Mouse (Mus musculus) lung, adult 18-20 months (tissue): ENCODE results near the gene Spint3.
A peak's percentile ranks its signal among the peaks of the same experiment; 100 is the strongest.
"Not testable (repeated sequence)": the region's sequence is repeated elsewhere in the genome, so short reads cannot be mapped to it uniquely, and the experiment has no call there.

ENCODE experiments used
- DNase-seq, 2 experiments: peaks; one replicate each; pipeline ENCODE4 v3.0.0; 2022; ENCODE audit warnings: mixed read lengths in 2 of 2

Gene Spint3

DNA sequence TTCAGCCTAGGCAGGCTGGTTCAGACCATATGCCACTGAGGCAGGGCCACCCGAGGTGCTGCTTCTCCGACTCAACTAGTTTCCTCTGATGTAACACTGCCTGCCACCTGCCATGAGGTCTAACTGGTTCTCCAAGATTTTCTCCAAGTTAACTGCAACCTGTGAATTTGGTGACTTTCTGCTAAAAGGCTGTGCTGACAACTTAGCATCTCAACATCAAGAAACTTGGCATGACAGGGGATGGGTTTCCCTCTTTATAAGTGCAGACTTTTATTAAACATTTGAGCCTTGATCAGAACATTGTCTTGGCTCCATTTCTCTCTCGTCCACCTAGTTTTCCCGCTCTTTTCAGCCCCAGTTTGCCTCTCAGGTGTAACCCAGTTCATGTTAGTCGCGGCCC lies at the start of gene Spint3:
Gene Spint3 (minus strand): TSS at position 101 of the 400 bp plus-strand sequence.
- not testable (repeated sequence) for DNase-seq

DNA sequence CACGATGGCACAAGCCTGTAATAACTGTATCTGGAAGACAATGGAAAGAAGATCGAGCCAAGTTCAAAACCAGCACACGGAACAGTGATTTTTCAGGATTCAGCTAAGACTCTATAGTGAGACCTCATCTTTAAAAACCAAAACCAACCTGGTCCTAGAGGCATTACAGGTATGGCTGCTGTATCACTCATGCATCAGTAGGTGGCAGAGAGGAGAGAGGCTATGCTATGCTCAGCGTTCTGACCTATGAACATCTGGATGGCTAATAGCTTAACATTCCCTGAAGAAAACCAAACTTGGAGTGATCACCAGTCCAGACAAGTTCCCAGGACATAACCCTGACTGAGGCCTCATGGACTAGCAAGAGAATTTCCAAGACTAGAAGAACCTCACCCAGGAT lies 48.5 kb upstream of the Spint3 start:
- DNase-seq = no peak

DNA sequence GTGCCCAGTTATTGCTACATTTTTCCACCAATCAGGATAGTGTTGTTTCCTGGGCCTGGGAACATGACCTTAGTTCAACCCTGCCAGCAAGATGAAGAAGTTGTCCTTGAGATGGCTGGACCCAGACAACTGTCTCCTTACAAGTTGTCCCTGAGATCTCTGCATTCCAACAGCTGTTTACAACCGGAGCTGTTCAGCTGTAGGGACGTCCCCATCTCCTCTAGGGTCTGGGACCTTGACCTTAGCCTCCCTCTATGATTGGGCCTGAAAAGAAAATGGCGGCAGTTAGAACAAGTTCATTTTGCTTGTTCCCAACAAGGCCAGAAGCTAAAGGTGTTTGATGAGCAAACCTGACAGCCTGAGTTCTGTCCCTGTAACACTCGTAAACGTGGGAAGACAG lies 45.8 kb upstream of the Spint3 start:
- DNase-seq = peak; percentile 3 to 12

DNA sequence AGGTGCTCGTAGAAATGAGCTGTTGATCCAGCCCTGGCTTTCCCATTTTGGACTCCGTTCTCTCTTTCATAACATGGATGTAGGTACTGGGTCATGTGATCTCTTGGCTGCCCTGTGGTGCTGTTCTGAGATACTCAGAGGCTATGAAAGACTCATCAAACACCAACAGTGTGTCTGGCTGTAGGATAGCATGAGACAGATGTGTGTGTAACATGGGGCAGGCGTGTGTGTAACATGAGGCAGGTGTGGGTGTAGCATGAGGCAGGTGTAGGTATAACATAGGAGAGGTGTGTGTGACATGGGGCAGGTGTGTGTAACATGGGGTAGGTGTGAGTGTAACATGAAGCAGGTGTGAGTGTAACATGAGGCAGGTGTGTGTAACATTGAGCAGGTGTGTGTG lies 42.1 kb upstream of the Spint3 start:
- DNase-seq = no peak

DNA sequence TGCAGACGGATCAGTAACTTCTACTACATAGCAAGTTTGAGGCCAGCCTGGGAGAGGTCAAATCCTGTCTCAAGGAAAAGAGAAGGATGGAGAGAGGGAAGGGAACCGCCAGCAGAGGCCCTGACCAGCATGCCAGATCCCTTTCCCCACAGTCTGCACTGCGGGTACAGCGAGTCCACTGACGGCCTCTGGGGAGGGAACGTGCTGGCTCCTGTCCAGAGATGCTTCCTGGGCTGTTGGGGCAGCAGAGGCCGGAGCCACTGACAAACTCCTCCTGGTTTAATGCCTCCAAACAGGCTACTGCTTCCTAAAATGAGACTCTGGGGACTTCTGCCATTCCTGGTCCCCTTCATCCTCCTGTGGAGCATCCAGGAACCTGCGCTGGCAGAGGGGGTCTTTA lies 40.2 kb upstream of the Spint3 start, which contains the start of the genes Wfdc6b and Wfdc8:
Gene Wfdc6b (plus strand): TSS at position 52 of the 400 bp plus-strand sequence.
Gene Wfdc8 (minus strand): TSS at position 156 of the 400 bp plus-strand sequence.
- DNase-seq = peak; percentile 44 to 60

DNA sequence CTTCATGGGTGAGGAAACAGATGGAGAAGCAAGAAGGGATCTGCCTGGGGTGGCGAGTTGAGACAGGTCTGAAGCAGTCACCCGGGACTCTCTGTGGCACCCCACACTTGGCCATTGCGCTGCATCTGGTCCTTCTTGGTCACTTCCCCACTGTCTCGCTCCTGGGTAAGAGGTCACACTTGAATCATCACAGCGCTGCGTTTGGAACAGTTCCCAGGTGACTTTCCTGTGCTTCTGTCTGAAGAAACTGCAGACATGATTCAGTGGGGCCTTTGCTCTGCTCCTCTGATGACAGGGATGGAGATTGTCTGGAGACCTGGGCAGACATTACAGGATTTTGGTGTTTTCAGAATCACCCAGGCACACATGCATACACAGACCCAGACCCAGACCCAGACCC lies 35.5 kb upstream of the Spint3 start:
- no peak for DNase-seq

DNA sequence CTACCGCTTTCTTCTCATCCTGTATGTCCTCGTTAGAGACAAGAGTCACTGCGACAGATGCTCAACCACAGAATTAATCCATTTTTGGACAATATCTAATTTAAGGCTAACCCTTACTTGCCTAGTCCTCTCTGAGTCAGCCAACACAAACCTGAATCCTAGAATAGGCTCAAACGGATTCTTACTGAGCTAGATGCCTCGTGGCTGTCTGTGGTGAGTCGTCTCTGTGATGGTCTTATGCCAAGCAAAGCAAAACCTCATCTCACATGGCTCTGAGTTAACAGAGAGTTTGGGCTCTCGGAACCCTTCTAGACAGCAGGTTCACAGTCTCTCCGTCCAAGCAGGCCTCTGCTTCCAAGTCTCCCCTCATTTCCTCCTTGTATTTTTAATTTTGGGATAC lies 31.2 kb upstream of the Spint3 start:
- no peak for DNase-seq

DNA sequence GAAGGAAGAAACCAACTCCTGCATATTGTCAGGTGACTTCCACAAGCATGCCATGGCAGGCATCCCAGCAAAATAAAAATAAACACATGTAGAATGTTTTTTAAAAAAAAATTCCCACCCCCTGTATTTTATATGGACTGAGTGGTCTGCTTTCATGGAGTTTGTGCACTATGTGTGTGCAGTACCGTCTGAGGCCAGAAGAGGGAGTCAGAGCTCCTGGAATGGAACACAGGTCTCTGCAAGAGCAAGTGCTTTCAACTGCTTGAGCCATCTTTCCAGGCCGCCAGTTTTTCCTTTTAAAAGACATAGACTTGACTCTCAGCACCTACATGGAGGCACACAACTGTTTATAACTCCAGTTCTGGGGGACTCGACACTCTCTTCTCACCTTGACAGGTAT lies 30.2 kb upstream of the Spint3 start:
- no peak for DNase-seq

DNA sequence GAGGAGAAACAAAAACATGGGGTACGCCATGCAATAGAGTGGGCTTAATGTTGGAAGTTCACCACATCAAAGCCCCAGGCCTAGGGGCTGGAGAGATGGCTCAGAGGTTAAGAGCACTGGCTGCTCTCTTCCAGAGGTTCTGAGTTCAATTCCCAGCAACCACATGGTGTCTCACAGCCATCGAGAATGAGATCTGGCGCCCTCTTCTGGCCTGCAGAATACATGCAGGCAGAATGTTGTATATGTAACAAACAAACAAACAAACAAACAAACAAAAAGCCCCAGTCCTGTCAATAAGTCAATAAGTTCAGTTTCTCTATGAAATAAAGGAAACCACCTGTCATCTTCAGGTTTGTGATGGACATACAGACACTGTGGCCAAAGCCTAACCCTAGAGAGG lies 26.9 kb upstream of the Spint3 start:
- no peak for DNase-seq

DNA sequence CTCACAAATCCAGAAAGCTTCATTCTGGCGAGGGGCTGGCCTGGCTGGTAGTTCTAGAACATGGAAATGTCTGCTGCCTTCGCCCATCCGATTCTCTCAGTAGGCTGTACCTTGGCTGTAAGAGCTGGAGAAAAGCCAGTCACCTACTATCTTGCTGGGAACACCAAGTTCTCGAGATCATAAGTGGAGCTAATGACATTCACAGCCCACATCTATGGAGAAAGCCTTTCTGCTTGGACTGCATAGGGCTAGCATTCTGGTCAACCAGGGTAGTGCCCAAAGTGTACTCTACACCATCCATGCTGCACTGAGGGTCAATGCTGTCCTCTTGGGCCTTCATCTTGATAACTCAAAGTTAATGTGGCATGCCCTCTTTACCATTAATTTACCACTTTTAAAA lies 20.2 kb upstream of the Spint3 start, which contains the start of gene Eppin:
Gene Eppin (minus strand): TSS at position 101 of the 400 bp plus-strand sequence.
- DNase-seq = no peak

DNA sequence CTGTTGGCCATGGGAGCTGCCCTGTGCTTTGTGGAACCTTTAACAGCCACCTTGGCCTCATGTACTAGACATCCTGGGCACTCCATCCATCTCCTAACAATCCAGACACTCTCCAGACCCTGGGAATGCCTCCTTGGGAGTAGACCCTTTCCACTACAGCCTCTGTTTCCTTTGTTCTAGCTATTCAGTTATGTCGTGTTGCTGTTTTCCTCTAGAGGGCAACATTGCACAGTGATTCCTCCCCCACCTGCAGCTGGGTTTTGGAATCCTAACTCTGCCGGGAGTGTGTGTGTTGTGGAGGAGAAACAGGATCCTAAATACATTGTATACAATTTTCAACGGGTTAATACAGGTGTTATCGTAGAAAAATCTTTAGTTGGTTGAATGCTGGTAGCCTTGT lies 18.8 kb upstream of the Spint3 start:
- no peak for DNase-seq

DNA sequence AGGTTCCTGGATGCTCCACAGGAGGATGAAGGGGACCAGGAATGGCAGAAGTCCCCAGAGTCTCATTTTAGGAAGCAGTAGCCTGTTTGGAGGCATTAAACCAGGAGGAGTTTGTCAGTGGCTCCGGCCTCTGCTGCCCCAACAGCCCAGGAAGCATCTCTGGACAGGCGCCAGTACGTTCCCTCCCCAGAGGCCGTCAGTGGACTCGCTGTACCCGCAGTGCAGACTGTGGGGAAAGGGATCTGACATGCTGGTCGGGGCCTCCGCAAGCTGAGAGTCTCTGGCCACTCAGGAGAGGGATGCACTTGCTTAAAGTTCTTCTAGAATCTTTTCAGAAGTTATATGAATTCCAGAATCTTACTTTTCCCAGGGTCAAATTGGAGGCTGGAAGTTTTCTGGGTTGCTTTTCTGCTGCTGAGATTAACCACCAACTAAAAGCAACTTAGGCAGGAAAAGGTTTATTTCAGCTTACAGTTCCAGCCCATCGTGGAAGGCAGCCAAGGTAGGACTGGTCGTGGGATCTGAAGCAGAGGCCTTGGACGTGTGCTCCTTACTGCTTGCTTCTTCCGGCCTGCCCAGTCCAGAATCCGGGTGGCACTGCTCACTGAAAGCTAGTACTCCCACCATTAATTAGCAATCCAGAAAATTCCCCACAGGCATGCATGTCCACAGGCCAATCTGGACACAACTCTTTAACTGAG lies 11.9 kb upstream of the Spint3 start, which contains the start of gene Wfdc6a:
Gene Wfdc6a (minus strand): TSS at position 423 of the 701 bp plus-strand sequence.
- not testable (repeated sequence) for DNase-seq

DNA sequence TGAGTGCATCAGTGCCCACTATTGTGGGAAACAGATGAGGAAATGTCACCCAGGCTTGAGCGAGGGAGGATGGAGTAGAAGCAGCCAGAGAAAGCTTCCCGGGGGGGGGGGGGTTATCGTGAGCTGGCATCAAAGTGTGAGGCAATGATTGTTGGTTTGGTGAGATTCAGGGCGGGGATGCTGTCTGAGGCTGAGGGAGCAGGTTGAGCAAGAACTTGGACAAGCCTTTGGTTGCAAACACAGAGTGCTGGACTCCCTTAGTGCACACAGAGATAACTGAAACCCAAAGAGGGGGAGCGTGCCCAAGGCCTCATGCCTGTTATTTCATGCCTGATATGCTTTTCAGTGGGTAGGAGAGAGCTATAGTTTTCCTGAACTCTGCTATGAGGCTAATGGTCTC lies 5.8 kb downstream of the Spint3 start:
- DNase-seq = no peak

DNA sequence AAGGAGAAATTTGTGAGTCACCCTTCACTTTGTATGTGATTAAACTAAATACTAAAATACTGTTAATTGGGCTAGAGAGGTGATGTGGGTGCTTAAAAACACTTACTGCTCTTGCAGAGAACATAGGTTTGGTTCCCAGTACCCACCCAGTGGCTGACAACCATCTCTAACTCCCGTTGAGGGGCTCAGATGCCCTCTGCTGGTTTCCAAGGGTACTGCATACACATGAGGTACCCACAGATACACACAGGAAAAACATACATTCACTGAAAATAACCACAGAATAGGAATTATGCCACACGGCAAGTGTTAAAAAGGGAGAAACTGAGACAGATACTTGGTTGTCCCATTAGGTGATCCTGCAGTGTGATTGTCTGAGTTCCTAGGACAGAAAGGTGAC lies 6.3 kb downstream of the Spint3 start:
- DNase-seq = no peak

DNA sequence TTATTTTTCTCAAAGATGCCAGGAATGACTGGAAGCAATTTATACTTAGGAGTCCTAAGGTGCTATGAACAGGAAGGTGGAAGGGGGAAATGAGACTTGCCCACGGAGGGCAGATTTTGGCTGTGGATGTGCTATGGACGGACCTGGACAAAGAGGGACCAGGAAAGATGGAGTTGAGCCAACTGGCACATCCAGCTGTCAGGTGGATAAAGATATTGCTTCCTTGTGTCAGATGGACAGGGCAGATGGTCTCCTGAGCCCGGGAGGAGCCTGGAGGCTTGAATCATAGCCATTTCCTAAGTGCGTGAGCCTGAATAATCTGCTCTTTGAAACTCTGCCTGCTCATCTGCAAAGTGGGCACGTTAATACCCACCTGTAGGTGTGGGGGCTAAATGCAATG lies 8.9 kb downstream of the Spint3 start:
- no peak for DNase-seq

DNA sequence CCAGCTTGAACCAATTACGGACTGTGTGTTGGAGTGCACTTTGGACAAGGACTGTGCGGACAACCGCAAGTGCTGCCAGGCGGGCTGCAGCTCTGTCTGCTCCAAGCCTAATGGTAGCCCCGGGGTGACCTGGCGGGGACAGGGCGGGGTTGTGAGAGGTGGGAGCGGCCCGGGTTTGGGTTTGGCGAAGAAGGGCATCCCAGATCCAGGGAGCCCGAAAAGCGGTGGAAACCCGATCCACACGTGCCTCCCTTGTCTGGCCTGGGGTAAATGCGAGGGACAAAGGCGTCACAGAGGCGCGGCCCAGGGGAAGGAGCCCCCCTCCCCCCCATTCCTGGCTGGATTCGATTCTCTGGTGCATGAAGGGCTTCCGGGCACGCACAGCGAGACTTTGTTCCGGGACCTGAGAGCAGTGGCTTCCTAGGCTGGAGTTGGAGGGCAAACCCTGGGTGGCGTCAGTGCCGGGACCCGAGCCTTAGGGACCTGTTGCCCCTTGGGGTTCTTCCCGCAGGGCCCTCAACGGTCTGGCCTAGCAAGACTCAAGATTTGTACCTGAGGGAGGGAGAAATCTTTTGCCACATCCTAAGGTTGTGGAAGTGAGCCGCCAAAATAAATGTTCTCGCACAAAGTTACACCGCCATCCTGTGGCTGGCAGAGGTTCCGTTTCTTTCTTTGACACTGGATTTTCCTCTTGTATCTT lies 9.8 kb downstream of the Spint3 start:
- peak; percentile 49 to 63 for DNase-seq

DNA sequence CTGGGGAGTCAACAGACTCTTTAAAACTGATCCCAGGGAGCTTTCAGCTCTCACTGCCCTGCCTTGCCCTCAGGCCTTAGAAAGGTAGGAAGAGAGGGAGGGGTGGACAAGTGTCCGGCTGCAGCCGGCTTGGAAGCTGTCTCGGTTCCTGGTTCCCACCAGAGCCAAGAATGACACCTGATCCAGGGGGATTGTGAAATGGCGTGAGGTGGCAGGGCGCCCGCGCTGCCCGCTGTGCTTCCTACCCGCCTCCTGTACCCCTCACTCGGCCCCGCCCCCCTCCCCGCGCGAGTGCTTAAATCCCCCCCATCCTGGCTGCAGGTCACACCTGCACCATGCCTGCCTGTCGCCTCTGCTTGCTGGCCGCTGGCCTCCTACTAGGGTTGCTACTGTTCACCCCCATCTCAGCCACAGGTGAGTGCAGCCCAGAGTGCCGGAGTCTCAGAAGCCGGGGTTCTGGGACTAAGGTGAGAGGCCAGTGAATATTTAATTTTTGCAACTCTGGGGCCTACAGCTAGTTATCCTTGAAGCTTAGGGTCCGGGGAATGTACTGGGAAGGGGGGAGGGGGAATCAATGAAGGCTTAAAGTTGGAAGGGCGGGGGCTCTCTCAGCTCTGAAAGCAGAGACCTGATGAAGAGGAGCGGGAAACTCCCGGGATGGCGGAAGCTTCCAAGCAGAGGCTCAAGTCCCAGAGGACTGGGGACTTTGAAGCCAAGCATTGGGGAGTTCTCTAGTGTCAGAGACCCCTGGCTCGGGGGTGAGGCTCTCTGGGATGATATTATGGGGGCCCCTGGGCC lies 10.7 kb downstream of the Spint3 start, which contains the start of gene Wfdc2:
Gene Wfdc2 (plus strand): TSS at position 23 of the 798 bp plus-strand sequence.
- peak; percentile 88 to 92 for DNase-seq

DNA sequence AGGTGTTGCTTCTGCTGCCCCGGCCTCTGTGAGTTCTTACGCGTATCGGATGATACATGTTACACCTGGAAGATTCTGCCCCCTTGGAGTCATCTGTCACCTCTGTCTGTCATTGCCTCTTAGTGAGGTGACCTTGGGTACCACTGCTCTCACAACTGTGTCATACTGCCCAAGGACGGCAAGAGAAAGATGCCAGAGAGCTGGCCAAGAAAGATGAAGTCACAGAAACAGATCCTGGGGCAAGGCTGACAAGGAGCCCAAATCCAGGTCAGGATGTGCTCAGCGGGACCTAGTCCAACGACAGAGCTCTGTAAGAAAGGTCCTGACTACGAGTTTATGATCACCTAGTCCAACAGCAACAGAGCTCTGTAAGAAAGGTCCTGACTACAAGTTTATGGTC lies 13.2 kb downstream of the Spint3 start:
- DNase-seq = no peak

DNA sequence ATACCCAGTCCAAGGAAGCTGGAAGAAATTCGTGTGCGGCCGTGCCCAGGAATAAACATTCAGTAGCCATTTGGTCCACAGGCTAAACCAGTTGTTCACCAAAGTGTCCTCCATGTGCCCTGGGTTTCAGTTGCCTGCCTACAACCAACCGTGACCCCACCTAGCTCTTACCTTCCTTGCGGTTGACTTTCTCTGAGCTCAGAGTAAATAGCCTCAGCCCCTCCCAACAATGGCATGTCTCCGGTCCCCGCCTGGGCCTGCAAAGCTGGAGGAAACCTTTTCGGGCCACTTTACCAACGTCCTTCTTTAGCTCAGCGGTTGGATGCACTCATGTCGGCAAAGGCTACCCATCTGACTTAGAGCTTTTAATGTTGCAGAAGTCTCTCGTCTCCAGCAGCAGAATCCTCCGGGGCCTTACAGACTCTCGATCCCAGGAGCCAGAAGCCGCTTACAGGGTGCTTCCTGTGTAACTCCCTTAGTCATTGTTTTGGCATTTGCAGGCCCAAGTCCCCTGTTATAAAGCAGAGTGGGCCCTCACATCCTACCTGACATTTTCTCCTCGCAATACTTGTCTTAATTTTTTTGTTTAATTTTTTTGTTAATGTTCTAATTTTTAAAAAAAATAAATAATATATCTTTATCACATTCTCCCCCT lies 14.1 kb downstream of the Spint3 start:
- DNase-seq = peak; percentile 67 to 82

DNA sequence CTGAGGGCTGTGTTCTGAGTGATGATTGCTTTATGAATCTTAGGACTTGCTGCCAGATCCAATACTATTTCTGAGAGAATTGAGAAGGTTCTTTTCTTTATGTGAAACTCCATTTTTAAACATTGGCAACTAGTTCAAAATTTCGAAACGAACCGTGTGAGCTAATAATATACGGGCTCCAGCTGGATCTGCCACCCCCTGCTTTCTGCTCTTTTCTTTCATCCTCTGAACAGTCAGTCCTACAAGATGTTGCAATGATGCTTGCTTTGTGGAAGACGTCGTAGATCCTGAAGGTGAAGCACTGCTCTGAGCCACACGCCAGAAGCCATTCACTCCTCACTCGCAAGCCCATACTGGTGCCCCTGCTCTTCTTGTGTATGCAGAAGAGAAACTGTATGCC lies 14.8 kb downstream of the Spint3 start:
- DNase-seq = peak in 1 of 2 experiments; percentile 16

DNA sequence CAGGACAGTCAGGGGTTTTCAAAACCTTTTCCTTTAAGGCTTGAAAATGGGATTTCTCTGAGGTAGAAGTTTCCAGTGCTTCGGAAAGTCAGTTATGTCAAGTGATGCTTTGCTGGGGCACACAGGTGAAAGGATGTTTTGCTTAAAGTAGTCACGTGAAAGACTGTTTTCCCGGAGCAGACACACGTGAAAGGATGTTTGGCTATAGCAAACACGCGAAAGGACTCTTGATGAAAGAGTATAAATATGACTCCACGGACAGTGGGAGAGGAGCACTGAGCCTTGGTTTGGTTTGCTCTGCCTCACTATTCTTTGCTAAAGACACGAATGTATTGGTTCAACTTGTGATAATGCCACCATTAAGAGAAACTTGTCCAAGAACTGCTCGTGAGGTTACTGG lies 21.8 kb downstream of the Spint3 start:
- peak in 1 of 2 experiments; percentile 56 for DNase-seq

DNA sequence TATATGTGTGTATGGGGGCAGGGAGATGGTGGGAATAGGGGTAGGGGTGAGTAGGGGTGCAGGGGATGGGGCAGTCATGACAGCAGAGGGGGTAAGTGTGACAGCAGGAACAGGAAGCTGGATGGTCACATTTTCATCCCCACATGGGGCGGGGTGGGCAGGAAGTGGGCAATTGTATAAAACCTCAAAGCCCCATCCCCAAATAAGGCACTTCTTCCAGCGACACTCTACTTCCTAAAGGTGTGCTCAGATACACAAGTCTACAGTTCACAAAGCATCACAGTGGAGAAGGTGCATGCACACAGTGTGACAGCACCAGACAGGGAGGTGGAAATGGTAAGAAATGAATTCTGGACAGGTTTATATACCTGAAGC lies 22.4 kb downstream of the Spint3 start:
- DNase-seq = no peak
